Mouse (Mus musculus) heart, embryonic 12.5 days (tissue): ENCODE data around the gene Rfx8. TPM values are rescaled to one million over a fixed set of nuclear protein-coding genes. Genes with fewer than 3 reads are reported as not detected.
A peak's percentile ranks its signal among the peaks of the same experiment; 100 is the strongest.

Source experiments
- ATAC-seq: fragments of 200-750 bp; cut with Nextera tagmentation; 2 replicates; pipeline ENCODE4 v1.8.0; 2017; ENCODE audit warnings: moderate TSS enrichment, moderate library complexity; ENCODE audit not compliant: insufficient number of reproducible peaks, low FRiP score
- H3K27ac ChIP-seq: fragments of 300-500 bp; sonication (generic); 2 replicates; pipeline ENCODE4 v1.5.1; 2016; ENCODE audit warnings: mild to moderate bottlenecking, moderate library complexity; ENCODE audit not compliant: poor library complexity, severe bottlenecking
- H3K27me3 ChIP-seq: fragments of 300-500 bp; sonication (generic); replicated peaks from 2 replicates; pipeline ENCODE4 v1.6.1; 2016; ENCODE audit warnings: mild to moderate bottlenecking, moderate library complexity
- H3K36me3 ChIP-seq: fragments of 300-500 bp; sonication (generic); 2 replicates; pipeline ENCODE4 v1.6.1; 2016; ENCODE audit warnings: mild to moderate bottlenecking, moderate library complexity
- H3K4me1 ChIP-seq: fragments of 300-500 bp; sonication (generic); replicated peaks from 2 replicates; pipeline ENCODE4 v1.6.1; 2016; ENCODE audit warnings: mild to moderate bottlenecking
- H3K4me2 ChIP-seq: fragments of 300-500 bp; sonication (generic); 2 replicates; pipeline ENCODE4 v1.6.1; 2016; ENCODE audit warnings: mild to moderate bottlenecking, moderate library complexity
- H3K4me3 ChIP-seq: fragments of 300-500 bp; sonication (generic); 2 replicates; pipeline ENCODE4 v1.5.1; 2016; ENCODE audit warnings: mild to moderate bottlenecking
- H3K9ac ChIP-seq: fragments of 300-500 bp; sonication (generic); 2 replicates; pipeline ENCODE4 v1.6.1; 2016; ENCODE audit warnings: mild to moderate bottlenecking, moderate library complexity
- H3K9me3 ChIP-seq: fragments of 300-500 bp; sonication (generic); replicated peaks from 2 replicates; pipeline ENCODE4 v1.6.1; 2016; ENCODE audit warnings: mild to moderate bottlenecking, moderate library complexity
- WGBS: fragments of 180-500 bp; shearing (Covaris S2); methylation state at CpG from one replicate; pipeline ENCODE4 v1.1.7; 2016; 5-methylcytosine and 5-hydroxymethylcytosine counted together
- polyA plus RNA-seq: library from polyadenylated mRNA; unstranded; fragments of >200 nt; fragmentation: Nextera tagmentation; extraction: Ambion mirVana; gene quantifications from 2 replicates; pipeline ENCODE4 v1.2.1, GENCODE M21; 2016

Gene Rfx8
- polyA plus RNA-seq, 1 experiment from 2014 or later, result 1.2 TPM

GRCm38 (mm10) chr1:39691061-39691460 lies 29.7 kb downstream of the Rfx8 start:
- Histone ChIP-seq H3K27ac (no peak overlapping the region), H3K9ac (no peak overlapping the region), H3K4me1 (peaks cover 32% of the 10 kb centered on the region), H3K27me3 (0 out of 2 replicates have a peak, but pooled peaks cover 3% of the 10 kb centered on the region), H3K4me2 (no peak overlapping the region), H3K9me3 (no peaks in the 10 kb centered on the region), H3K36me3 (no peaks in the 10 kb centered on the region), H3K4me3 (no peak overlapping the region)
- 52% methylated on average over 4 of the region's 4 CpGs for WGBS
- no peak for ATAC-seq

- ATAC-seq, result 0 out of 2 replicates have a peak, but pooled peaks have one; percentile 34
- Histone ChIP-seq H3K9me3 (no peaks in the 10 kb centered on the region), H3K4me3 (no peak overlapping the region), H3K27me3 (0 out of 2 replicates have a peak, but pooled peaks cover 3% of the 10 kb centered on the region), H3K4me1 (peaks cover 19% of the 10 kb centered on the region), H3K36me3 (no peaks in the 10 kb centered on the region), H3K27ac (0 out of 2 replicates have a peak overlapping the region, but pooled peaks have one; percentile 14), H3K4me2 (no peak overlapping the region), H3K9ac (no peak overlapping the region)
- WGBS, result 16% methylated on average over 6 of the region's 6 CpGs
Observed at GRCm38 (mm10) chr1:39688573-39688972, 32.2 kb downstream of the Rfx8 start.

GRCm38 (mm10) chr1:39687279-39687678 lies 33.5 kb downstream of the Rfx8 start:
- WGBS, result 28% methylated on average over 9 of the region's 9 CpGs
- no peak overlapping the region for H3K9ac ChIP-seq
- H3K4me2 ChIP-seq, result no peak overlapping the region
- no peaks in the 10 kb centered on the region for H3K9me3 ChIP-seq
- H3K27me3 ChIP-seq, result 0 out of 2 replicates have a peak, but pooled peaks cover 3% of the 10 kb centered on the region
- H3K36me3 ChIP-seq, result no peaks in the 10 kb centered on the region
- peaks cover 19% of the 10 kb centered on the region for H3K4me1 ChIP-seq
- ATAC-seq, result no peak
- no peak overlapping the region for H3K4me3 ChIP-seq
- no peak overlapping the region for H3K27ac ChIP-seq

- Histone ChIP-seq H3K4me2 (no peak overlapping the region), H3K36me3 (no peaks in the 10 kb centered on the region), H3K9ac (no peak overlapping the region), H3K27me3 (no peaks in the 10 kb centered on the region), H3K27ac (no peak overlapping the region), H3K4me1 (peaks cover 19% of the 10 kb centered on the region), H3K9me3 (no peaks in the 10 kb centered on the region), H3K4me3 (no peak overlapping the region)
- ATAC-seq, result peak; percentile 38; the same call in 1 of the 2 replicates
- 4% methylated on average over 1 of the region's 1 CpGs for WGBS
Observed at GRCm38 (mm10) chr1:39685841-39686240, 35.0 kb downstream of the Rfx8 start.

GRCm38 (mm10) chr1:39681638-39682037 lies 39.2 kb downstream of the Rfx8 start:
- Histone ChIP-seq H3K27ac (no peak overlapping the region), H3K4me3 (no peak overlapping the region), H3K9me3 (no peaks in the 10 kb centered on the region), H3K36me3 (no peaks in the 10 kb centered on the region), H3K4me1 (no peaks in the 10 kb centered on the region), H3K4me2 (no peak overlapping the region), H3K9ac (no peak overlapping the region), H3K27me3 (no peaks in the 10 kb centered on the region)
- 79% methylated on average over 5 of the region's 5 CpGs for WGBS
- no peak for ATAC-seq

- no peaks in the 10 kb centered on the region for H3K27me3 ChIP-seq
- no peak overlapping the region for H3K27ac ChIP-seq
- no peaks in the 10 kb centered on the region for H3K4me1 ChIP-seq
- no peak overlapping the region for H3K9ac ChIP-seq
- no peak overlapping the region for H3K4me3 ChIP-seq
- 65% methylated on average over 6 of the region's 6 CpGs for WGBS
- H3K36me3 ChIP-seq, result no peaks in the 10 kb centered on the region
- no peak for ATAC-seq
- H3K4me2 ChIP-seq, result no peak overlapping the region
- H3K9me3 ChIP-seq, result no peaks in the 10 kb centered on the region
Observed at GRCm38 (mm10) chr1:39680546-39680945, 40.3 kb downstream of the Rfx8 start.

- H3K27ac ChIP-seq, result no peak overlapping the region
- H3K4me1 ChIP-seq, result no peaks in the 10 kb centered on the region
- ATAC-seq, result no peak
- no peak overlapping the region for H3K9ac ChIP-seq
- no peak overlapping the region for H3K4me2 ChIP-seq
- 75% methylated on average over 8 of the region's 8 CpGs for WGBS
- H3K27me3 ChIP-seq, result no peaks in the 10 kb centered on the region
- no peaks in the 10 kb centered on the region; the same call in 1 of the 2 replicates for H3K9me3 ChIP-seq
- no peak overlapping the region for H3K4me3 ChIP-seq
- no peaks in the 10 kb centered on the region for H3K36me3 ChIP-seq
Observed at GRCm38 (mm10) chr1:39678883-39679282, 41.9 kb downstream of the Rfx8 start.

GRCm38 (mm10) chr1:39676221-39676876 lies 44.4 kb downstream of the Rfx8 start:
- 89% methylated on average over 5 of the region's 5 CpGs for WGBS
- ATAC-seq, result no peak
- Histone ChIP-seq H3K4me2 (no peak overlapping the region), H3K36me3 (no peaks in the 10 kb centered on the region), H3K9ac (no peak overlapping the region), H3K9me3 (no peaks in the 10 kb centered on the region; the same call in 1 of the 2 replicates), H3K4me3 (no peak overlapping the region), H3K27me3 (no peaks in the 10 kb centered on the region), H3K4me1 (0 out of 2 replicates have a peak, but pooled peaks cover 7% of the 10 kb centered on the region), H3K27ac (no peak overlapping the region)

GRCm38 (mm10) chr1:39672362-39673105 lies 48.3 kb downstream of the Rfx8 start:
- Histone ChIP-seq H3K4me2 (no peak overlapping the region), H3K4me3 (no peak overlapping the region), H3K4me1 (0 out of 2 replicates have a peak, but pooled peaks cover 9% of the 10 kb centered on the region), H3K36me3 (no peaks in the 10 kb centered on the region), H3K9ac (no peak overlapping the region), H3K27me3 (no peaks in the 10 kb centered on the region; the same call in 1 of the 2 replicates), H3K27ac (peak overlapping the region; percentile 47; the same call in 1 of the 2 replicates), H3K9me3 (peaks cover 4% of the 10 kb centered on the region; the same call in 1 of the 2 replicates)
- no peak for ATAC-seq
- 71% methylated on average over 9 of the region's 9 CpGs for WGBS

- no peak overlapping the region for H3K27ac ChIP-seq
- 82% methylated on average over 17 of the region's 17 CpGs for WGBS
- H3K4me3 ChIP-seq, result no peak overlapping the region
- ATAC-seq, result no peak
- 0 out of 2 replicates have a peak, but pooled peaks cover 9% of the 10 kb centered on the region for H3K4me1 ChIP-seq
- H3K4me2 ChIP-seq, result no peak overlapping the region
- peaks cover 4% of the 10 kb centered on the region; the same call in 1 of the 2 replicates for H3K9me3 ChIP-seq
- no peaks in the 10 kb centered on the region for H3K36me3 ChIP-seq
- no peaks in the 10 kb centered on the region; the same call in 1 of the 2 replicates for H3K27me3 ChIP-seq
- no peak overlapping the region for H3K9ac ChIP-seq
Observed at GRCm38 (mm10) chr1:39670211-39670935, 50.4 kb downstream of the Rfx8 start.
